Mouse (Mus musculus): ENCODE measurements around the gene Klhl36. TPM values are rescaled to one million over a fixed set of nuclear protein-coding genes. Genes with fewer than 3 reads are reported as not detected.
A peak's percentile ranks its signal among the peaks of the same experiment; 100 is the strongest.
"Not testable (repeated sequence)": the region's sequence is repeated elsewhere in the genome, so short reads cannot be mapped to it uniquely, and the experiment has no call there.

Gene Klhl36
- total RNA-seq, 1 experiment from 2014 or later: 7.4 TPM

DNA sequence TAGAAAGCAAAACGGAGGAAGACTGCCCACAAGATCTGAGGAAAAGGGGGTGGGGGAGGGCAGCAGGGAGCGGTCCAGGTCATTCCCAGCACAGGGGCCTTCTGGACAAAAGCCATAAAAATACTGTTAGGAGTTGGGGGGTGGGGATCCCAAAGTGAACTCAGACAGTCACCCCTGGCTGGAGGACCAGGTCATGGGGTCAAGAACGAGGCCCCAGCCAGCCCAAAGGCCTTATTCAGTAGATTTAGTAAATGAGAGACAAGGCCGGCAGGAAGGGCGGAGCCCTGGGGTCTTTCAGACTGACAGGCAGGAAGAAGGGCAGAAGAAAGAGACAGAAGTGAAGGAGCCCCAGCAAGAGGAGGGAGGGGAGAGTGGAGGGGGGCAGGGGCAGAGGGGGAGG, 29.1 kb upstream of the Klhl36 start:
- no peak for ATAC-seq (replicated peaks; ENCODE audit: low read depth, poor library complexity, severe bottlenecking)

DNA sequence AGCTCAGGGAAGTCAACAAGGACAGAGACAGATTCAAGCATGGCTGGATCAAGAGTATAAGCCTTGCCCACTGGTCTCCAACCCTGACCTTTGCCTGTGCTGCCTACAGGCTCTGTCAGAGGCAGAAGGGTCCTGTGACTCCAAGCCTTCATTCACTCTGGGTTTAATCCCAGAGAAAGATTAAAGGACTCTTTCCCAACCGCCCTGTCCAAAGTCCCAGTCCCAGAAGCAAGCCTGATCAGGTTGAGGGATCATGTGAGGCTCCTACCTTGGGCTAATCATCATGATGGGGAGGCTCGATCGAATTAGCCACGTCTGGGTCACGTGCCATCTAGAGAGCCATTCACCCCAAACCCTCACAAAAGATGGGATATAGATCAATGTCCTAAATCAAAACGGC, 27.4 kb upstream of the Klhl36 start:
- ATAC-seq (replicated peaks; ENCODE audit: low read depth, poor library complexity, severe bottlenecking): no peak

DNA sequence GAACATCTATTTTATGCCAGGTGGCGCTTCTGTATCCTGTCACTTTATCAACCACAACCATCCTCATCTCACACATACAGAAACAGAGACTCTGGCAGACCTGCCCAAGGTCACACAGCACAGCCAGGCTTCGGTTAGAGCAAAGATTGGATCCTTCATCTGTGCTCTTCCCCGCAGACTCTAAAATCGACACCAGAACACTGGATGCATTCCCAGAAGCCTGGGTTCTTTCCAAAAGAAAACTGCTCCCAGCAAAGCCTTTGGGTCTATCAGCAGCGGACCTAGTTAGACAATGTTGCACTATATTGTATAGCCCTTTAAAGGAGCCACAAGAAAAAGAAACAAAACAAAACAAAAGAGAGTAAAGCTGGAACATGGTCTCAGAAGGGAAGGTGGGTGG, 26.8 kb upstream of the Klhl36 start:
- no peak for ATAC-seq (replicated peaks; ENCODE audit: low read depth, poor library complexity, severe bottlenecking)

DNA sequence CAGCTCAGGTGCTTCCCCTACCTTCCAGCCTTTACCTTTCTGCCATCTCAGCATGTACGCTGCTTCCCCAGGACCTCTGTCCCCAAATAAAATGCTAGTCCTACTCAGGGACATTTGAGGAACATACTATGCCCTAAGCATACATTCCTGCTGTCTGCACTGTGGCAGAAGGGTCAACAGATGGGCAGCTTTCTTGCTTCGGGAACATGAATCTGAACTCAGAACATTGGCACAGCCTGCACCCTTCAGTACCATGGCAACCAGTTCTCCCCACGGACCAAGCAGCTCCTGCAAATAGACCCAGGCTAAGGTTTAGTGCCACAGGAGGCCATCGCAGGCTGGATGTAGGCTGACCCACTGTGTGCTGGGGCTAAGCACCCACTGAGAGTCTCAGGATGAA, 25.2 kb upstream of the Klhl36 start:
- ATAC-seq (replicated peaks; ENCODE audit: low read depth, poor library complexity, severe bottlenecking): no peak

DNA sequence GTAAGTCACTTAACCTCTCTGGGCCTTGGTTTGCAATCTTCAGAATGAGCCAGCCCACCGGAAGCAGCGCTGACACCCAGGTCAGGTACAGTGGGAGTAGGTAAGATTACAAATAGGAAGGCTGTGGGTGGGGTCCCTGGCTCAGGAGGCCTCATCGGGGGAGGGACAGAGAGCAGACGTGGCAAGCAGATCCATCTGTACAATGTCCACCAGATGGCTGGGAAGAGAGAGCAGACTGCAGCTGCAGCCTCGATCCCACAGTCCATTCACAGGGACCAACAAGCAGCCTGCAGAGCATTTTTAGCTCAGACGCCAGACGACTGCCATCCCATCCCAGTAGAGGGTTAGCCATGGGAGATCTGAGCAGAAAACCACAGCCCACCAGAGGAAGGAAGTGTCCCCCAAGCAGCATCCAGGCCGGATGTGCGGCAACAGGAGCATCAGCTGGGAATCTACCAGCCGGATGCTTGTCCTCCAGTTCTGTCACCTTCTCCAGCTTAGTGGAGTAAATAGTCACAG, 24.5 kb upstream of the Klhl36 start:
- peak; percentile 39 for ATAC-seq (replicated peaks; ENCODE audit: low read depth, poor library complexity, severe bottlenecking)

DNA sequence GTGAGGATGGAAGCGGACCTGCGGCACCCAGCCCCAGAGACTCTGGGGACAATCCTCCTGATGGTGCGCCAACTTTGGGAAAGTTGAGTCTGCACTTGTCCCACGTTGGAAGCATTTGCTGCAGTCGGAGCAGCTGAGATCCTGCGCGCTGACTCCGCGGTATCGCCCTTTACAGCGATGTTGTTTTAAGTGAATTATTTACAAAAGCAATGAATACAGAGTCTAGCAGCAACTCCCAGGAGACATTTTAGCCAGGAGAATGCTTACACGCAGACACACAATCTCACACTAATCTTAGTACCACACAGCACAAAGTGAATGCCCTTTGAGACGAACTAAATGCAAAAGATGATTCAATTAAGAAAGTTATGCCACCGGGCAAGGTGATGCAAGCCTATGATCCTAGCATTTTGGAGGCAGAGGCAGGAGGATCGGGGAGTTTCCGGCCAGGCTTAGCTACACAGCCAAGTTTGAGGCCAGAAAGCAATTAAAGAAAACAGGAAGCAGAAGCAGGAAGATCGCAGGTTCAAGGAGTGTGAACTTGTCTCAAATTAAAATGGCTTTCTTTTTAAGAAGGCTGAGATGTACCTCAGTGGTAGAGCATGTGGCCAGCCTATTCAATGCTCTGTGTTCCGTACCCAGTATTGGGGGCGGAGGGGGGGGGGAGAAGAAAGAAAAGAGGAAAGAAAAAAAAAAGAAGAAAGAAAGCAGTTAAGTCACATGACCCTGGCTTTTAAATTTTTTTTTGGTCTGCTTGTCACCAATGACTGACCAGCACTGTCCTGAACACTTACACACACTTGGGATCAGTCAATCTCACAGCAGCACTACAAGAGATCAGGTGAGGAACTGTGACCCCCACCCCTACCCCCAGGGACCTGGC, 23.7 kb upstream of the Klhl36 start:
- no peak for ATAC-seq (replicated peaks; ENCODE audit: low read depth, poor library complexity, severe bottlenecking)

DNA sequence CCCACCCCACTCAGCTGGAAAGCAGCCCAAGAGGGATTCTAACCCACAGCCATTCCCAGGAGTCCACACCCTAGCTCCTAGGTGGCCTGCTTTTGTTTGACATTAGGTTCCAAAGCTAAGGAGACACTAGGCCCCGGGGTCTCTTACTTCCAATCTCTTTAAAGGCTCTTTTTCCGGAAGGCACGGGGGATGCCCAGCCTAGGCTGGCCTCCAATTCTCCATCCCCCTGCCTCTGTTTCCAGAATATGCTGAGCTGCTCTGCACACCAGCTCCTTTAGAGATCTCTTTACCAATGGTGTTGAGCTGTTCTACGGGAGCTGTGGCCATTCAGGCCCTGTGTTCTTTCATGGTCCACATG, 23.1 kb upstream of the Klhl36 start:
- no peak for ATAC-seq (replicated peaks; ENCODE audit: low read depth, poor library complexity, severe bottlenecking)

DNA sequence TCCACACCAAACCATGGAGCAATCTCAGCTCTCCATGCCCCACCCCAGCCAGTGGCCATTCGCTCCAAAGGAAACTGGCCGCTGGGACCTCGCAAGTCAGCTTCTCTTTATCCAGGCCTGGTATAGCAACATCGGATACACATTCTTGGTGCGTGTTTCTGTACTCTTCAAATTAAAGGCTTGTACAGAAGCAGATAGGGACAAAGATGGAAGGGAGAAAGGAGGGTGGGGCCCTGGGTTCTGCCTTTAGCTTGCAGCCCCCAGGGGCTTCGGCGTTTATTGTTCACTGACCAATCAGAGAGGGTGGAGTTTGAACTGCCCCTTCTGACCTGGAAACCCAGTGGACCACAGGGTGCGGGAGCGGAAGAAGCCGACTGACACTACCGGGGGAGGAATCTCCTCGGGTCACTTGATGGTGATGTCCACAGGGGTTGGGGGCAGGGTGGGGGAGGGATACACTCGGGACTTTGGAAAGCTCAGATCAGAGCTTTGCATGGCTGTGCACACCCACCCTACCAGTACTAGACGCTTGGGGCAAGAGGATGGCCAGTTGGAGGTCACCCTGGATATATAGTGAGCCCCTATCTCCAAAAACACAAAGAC, 22.5 kb upstream of the Klhl36 start:
- ATAC-seq (replicated peaks; ENCODE audit: low read depth, poor library complexity, severe bottlenecking): no peak

DNA sequence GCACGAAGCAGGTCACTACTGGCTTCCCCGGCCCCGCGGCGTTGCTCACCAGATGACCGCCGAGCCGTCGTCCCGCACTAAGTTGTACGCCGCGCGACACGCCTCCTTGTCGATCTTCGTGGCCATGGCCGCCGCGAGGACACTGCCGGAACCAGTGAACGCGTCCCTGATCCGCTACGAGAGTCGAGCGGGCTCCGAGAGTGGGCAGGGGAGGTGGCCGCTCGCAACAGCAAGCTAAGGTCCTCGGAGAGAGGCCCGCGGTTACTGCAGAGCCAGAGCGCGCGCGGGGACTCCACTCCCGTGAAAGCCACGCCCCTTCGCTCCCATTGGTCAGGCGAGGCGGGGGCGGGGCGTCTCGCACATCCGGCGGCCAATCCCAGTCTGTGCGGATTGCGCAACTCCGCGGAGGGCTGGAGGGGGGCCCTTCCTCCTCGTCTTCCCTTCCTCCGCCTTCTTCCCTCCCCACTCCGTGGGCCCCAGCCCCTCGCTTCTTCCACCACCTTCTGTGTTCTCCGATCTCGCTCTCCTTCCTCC, 21.7 kb upstream of the Klhl36 start, which contains the start of gene Cotl1:
Cotl1 (minus strand) TSS at position 270 of the 534 bp plus-strand sequence.
- ATAC-seq (replicated peaks; ENCODE audit: low read depth, poor library complexity, severe bottlenecking): peak; percentile 78

DNA sequence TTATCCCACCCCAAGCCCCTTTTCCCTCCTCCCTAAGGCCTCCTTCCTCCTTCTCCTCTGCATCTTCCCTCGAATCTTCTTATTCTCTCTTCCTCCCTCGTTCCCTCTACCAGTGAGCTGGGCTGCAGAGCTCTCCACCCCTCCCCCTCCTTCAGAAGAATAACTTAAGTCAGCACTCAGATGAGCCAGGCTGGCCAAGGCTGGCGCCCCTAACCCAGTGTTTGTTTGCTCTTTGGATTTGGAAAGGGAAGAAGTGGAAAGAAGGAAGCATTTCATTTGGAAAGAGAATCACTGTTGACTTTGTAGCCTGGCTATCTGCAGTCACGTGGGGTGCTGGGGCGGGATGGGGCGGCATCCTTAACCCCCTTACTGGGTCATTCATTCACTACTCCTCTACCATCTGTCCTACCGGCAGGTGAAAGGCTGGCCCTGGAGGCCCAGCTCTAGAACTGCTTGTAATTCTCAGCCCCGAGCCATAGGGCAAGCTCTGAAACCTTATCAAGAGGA, 21.1 kb upstream of the Klhl36 start:
- 0 out of 2 replicates have a peak, but pooled peaks have one; percentile 1 for ATAC-seq (replicated peaks; ENCODE audit: low read depth, poor library complexity, severe bottlenecking)

DNA sequence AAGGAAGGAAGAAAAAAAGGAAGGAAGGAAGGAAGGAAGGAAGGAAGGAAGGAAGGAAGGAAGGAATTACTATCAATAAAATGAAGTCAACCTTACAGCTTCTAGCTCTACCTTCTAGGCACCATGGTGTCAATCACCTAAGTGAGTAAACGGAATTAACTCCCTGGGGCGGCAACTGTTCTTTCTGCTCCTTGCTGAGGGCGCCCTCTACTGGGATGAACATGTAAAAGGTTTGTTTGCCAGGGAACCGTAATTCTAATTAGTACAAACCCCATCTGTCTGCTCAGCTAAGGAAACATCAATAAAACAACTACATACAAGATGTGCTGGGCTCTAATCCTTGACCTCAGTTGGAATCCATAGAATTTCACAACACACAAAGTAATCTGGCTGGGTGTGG, 18.6 kb upstream of the Klhl36 start:
- peak; percentile 48 for ATAC-seq (replicated peaks; ENCODE audit: low read depth, poor library complexity, severe bottlenecking)

DNA sequence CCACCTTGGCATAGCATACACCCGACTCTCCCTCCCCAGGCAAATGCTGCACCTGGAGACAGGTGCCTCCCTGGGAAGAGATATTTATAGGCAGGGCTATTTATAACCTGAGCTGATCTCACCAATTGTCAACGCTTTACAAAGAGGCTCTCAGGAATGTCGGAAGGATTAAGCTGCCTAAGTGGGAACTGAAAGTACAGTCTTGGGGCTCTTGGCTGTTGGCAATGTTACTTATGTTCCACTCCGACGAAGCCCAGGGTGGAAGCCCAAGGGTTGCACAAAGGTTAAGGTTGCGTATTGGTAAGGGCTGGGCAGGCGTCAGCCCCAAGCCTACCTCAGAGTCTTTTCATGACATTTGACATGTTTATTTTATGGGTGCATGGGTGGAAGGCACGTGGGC, 17.5 kb upstream of the Klhl36 start:
- ATAC-seq (replicated peaks; ENCODE audit: low read depth, poor library complexity, severe bottlenecking): no peak

DNA sequence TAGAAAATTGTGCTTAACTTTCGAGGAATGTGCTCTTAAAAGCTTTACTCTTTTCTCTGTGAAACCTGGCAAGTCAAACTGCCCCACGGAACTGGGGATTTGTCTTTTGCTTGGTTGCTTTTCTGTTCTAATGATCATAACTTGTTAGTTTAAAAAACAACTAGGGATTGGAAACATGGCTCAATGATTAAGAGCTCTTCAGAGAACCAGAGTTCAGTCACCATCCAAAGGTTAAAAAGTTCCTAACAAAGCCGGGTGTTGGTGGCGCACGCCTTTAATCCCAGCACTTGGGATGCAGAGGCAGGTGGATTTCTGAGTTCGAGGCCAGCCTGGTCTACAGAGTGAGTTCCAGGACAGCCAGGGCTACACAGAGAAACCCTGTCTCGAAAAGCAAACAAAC, 16.3 kb upstream of the Klhl36 start:
- not testable (repeated sequence) for ATAC-seq (replicated peaks; ENCODE audit: low read depth, poor library complexity, severe bottlenecking)

DNA sequence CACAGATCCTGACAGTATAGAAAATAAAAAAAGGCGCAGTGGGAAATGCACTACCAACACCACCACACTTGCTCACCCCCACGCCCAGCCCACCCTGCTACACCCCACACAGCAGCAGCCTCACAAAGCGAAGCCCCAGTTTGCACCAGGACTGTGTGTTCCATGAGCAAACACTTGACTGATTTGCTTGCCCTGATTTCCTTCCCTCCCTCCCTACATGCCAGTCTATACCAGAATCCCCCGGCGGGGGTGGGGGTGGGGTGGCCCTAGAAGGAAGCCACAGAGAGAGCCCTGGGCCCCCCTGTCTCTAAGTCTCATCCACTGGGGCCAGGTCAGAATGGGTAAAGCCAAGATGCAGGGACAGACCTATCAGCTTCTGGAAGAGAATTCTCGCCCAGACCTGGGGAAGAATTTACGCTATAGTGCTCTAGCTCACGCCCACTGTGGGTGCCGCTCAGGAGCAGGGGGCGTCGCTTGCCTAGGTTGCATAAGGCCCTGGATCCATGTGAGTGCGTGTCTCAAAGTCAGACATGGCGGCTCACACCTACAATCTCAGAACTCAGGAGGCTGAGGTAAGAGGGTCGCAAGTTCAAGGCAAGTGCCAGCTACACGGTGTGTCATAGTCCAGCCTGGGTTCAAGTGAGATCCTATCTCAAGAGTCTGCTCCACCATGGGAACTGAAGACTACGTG, 14.7 kb upstream of the Klhl36 start:
- no peak for ATAC-seq (replicated peaks; ENCODE audit: low read depth, poor library complexity, severe bottlenecking)

DNA sequence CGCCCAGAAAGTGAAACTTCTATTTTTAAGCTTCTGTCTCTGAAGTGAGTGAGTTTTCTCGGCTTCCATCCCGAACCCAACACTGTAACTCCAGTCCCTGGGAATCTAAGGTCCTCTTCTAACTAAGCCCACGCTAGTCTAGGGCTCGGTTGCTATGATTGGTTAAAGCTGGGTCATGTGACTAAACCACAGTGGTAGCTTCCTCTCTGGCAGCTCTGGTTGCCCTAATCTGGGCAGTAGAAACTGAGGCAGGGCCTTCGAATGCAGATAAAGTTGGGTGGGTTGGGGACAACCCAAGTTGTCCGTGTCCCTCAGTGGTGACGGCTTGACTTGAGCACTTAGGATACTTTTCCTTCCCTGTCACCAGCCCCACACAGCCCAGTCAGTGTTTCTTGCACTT, 8.5 kb upstream of the Klhl36 start:
- ATAC-seq (replicated peaks; ENCODE audit: low read depth, poor library complexity, severe bottlenecking): no peak

DNA sequence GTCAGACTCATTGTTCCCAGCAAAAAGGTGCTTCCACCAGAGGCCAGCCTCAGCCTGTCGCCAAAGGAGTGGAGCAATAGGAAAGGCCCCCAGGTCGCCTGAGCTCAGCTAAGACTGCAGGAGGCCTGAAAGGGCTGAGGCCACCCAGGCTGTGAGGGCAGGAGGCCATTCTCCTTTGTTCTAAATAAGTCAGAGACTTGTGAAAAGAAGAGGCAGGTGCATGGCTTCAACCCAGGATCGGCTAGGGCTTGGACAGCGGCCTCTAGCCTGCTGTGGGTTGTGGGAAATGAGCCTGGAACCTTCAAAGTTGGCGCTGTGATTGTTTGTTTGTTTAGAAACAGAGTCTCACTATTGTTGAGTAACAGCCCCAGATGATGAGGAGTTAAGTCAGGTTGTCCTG, 8.0 kb upstream of the Klhl36 start:
- no peak for ATAC-seq (replicated peaks; ENCODE audit: low read depth, poor library complexity, severe bottlenecking)

DNA sequence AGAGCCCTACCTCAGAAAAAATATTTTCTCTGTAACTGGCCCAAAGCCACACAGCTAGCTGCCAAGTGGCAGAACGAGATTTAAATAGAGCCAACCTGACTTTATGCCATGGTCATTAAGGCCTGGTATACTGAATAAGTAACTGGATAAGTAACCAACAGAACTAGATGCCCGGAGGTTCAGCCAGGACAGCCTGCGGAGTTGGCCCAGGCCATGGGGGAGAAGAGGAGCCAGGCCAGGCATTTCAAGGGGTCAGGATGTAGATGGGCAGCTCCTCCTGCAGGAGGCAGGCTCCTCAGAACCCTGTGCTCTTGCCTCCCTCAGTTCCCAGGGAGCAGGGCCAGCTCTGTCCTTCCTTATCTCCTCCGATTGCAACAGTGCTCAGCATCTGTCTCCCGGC, 6.4 kb upstream of the Klhl36 start:
- peak; percentile 33; the same call in 1 of the 2 replicates for ATAC-seq (replicated peaks; ENCODE audit: low read depth, poor library complexity, severe bottlenecking)

DNA sequence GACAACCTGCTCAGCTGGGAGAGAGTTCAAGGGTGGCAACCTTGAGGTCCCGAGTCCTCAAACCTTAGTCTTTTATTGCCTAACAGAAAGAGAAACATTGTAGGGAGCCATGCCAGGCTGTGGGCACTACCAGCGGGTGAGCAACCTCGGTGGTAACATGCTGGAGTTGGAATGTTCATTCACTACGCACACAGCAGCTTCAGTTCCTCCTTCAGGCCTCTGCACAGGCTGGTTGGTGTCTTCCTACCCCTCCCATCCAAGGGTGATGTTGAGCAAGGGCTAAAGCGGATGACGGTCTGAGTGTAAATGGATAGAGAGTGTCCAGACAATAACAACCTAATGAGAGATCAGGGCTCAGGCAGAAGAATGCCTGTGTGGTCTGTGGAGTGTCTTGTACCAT, 4.3 kb upstream of the Klhl36 start:
- peak; percentile 53 for ATAC-seq (replicated peaks; ENCODE audit: low read depth, poor library complexity, severe bottlenecking)

DNA sequence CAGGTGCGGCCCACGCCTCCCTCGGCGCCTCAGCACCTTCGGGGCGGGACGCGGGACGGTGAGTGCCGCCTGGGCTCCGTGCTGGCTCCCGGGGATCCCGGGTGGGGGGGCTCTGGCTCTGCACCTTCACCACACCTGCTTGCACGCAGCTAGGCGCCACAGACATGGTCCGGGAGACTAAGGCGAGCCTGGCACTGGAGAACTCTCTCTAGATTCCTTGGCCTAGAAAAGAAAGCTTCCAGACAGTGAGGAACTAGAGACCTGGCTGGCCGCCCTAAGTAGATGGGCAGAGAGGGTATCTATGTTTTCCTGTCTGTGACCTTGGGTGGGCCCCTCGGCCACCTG, 296 bp downstream of the Klhl36 start:
- no peak for ATAC-seq (replicated peaks; ENCODE audit: low read depth, poor library complexity, severe bottlenecking)

DNA sequence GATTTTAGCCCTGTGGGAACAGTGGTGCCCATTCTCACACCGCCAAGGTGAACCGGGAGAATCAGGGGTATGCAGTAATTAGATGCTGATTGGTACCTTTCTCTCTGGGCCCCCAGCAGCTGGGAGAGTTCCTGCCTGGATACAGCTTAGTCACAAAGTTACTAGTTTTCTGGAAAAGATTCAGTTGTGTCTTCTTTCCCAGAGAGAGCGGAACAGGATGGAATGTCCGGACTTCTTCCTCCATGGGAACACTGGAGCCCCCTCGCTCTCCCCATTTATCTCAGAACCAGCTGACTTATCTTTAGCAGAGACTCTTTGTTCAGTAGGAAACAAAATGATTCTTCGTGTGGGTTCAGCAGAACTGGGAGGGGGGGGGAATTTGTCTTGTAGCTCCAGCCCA, 683 bp downstream of the Klhl36 start:
- no peak for ATAC-seq (replicated peaks; ENCODE audit: low read depth, poor library complexity, severe bottlenecking)

DNA sequence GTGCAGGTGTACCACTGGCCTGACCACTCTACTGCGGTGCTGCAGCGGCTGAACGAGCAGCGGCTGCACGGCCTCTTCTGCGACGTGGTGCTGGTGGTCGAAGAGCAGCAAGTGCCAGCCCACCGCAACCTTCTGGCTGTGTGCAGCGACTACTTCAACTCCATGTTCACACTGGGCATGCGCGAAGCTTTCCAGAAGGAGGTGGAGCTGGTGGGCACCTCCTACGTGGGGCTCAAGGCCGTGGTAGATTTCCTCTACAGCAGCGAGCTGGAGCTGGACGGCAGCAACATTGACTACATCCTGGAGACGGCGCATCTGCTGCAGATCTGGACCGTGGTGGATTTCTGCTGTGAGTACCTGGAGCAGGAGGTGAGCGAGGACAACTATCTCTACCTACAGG, 7.5 kb downstream of the Klhl36 start:
- no peak for ATAC-seq (replicated peaks; ENCODE audit: low read depth, poor library complexity, severe bottlenecking)
